Mouse (Mus musculus): ENCODE data around the gene Bloc1s4.

Gene Bloc1s4

GRCm38 (mm10) chr5:36716816-36717215 lies 31.6 kb downstream of the Bloc1s4 start:
- DNase-seq (ENCODE audit: low spot score), result no peak

DNA sequence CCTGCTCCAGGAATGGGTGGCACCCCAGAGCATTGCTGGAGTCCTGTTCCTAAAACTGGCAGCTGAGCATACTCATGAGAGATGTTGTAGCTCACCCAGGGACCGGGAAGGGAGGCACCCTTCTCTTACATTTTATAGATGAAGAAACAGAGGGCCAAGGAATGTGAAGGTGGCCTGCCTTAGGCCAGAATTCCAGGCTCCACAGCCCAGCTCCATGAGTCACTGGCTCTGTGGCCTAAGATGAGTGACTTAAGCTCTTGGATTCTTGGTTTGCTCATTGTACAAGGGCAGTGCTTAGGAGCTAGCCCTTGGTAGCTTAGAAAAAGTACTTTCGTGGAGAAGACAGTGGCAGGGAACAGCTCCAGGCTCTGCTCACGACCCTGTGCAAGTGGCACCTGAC lies 33.6 kb downstream of the Bloc1s4 start:
- DNase-seq (ENCODE audit: low spot score), result no peak

DNA sequence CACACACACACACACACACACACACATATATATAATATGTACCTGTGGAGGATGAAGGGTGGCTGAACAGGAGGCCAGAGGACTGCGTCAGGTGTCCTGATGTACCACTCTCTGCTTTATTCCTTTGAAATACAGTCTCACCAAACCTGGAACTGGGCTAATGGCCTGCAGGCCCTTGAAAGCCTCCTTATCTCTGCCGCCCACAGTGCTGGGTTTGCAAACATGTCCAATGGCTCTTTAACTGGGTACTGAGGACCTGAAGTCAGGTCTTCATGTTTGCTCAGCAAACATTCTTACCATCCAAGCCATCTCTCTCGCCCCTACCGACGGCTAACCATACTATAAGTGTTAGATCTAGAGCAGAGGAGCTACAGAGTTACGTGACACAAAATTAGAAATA lies 34.8 kb downstream of the Bloc1s4 start:
- DNase-seq (ENCODE audit: low spot score), result no peak

DNA sequence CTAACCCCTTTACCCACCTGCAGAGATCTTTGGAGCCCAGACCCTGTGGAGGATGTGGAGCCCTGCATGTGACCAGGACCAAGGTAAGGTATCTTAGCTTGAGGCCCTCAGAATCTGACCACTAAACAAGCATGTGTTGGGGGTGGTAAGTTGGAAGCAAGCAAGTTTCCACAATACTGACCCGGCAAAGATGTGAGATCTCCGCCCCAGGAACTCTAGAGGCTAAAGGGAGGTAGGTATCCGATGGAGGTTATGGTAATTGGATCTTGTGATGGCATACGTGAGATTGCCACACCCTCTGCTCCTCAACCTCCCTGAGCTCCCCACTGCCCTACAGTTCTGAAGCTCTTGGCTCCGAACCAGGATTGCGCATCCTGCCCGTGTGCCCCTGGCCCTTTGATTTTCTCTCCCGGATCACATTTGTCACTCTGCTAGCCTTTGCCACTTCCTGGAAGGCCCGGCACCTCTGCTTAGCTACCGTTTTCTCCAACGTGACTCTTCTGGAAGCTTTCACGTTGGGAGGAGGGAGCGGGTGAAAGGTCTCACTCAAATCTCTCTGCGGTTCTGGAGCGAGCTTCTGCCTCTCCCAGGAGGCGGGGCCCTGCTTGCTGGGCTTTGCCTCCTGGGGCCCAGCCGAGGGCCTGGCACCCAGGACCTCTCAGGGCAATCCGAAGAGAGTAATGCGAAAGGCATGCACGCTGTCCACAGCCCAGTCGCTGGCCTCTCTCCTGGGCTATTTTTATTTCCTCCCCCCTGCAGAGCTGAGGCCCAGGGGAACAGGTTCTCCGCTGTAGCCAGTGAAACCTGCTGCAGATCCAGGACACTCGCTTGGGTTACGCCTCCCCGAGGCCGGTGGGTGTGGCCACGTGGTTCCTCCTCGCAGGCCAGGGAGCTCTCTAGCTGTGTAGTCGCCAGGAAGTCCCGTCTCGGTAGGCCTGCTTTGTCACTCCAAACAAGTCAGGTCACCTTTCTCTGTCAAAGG lies 35.6 kb downstream of the Bloc1s4 start:
- peak; percentile 81 for DNase-seq (ENCODE audit: low spot score)

- no peak for DNase-seq (ENCODE audit: low spot score)
Observed at GRCm38 (mm10) chr5:36711863-36712262, 36.6 kb downstream of the Bloc1s4 start.

GRCm38 (mm10) chr5:36705792-36706191 lies 42.7 kb downstream of the Bloc1s4 start:
- DNase-seq (ENCODE audit: low spot score), result no peak

GRCm38 (mm10) chr5:36705390-36705789 lies 43.1 kb downstream of the Bloc1s4 start:
- DNase-seq (ENCODE audit: low spot score), result no peak

DNA sequence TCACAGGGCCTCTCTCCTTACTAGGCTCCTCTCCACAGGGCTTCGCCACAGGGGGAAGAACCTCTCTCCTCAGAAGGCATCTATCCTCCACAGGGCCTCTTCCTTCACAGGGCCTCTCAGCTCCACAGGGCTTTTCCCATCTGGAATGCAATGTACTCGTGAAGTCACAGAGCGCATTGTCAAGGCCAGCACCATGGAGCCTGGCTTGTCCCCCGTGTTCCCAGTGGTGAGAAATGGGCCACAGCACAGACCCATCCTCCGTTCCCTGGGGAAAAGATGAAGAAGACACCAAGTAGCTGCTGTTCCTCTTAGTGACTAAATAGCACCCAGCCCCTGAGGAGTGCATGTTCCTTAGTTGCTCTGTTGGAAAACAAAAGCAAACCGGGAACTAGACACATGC lies 43.8 kb downstream of the Bloc1s4 start:
- no peak for DNase-seq (ENCODE audit: low spot score)

GRCm38 (mm10) chr5:36700939-36701620 lies 47.4 kb downstream of the Bloc1s4 start:
- no peak for DNase-seq (ENCODE audit: low spot score)

DNA sequence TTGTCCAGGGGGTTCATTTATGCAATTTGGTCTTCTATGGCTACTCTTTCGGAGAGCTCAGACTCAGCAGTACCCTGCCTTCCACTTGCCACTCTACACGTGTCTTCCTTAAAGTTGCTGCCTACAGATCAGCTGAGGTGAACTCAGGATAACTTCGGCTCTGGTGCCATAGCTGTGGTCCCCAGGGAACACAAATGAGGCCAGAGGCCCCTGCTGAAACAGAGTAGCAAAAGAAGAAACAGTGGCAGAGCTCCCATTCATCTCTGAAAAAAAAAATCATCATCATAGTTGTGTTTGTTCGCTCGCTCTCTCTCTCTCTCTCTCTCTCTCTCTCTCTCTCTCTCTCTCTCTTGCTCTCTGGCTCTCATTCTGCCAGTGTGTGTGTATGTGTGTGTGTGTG lies 49.8 kb downstream of the Bloc1s4 start:
- peak; percentile 45 for DNase-seq (ENCODE audit: low spot score)

DNA sequence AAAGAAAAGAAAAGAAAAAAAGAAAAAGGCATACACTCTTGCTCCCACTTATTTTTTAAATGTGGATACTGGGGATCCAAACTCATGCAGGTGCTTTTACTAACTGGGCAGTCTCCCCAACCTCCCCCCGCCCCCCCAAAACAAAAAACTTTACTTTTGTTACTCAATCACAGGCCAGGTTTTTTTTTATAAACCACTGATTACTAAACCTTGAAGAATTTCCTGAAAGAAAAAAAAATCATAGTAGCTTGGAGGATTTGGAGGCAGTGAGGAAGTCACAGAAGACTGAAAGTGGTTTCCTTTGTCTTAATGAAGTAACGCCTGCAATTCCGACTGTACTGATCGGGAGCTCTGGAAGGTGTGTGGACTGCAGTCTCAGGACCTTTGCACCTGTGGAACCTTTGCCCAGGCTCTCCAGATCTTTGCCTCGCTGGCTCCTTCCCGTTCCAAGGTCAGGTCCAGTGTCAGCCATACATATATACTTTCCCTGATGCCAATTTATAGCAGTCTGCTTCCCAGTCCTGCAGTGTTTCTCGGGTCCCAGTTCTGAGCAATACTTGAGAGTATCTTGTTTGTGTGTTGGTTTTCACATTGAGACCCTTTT lies 50.3 kb downstream of the Bloc1s4 start:
- DNase-seq (ENCODE audit: low spot score), result no peak

All from testis, postnatal 14 days (tissue).